Mouse (Mus musculus): ENCODE results near the gene Arl15.

Arl15 gene

GRCm38 (mm10) chr13:113986864-113987562 is 192.7 kb downstream of the Arl15 start:
- no peak for DNase-seq (ENCODE audit: low spot score in 2 of 2)

- DNase-seq (ENCODE audit: low spot score in 2 of 2), result no peak
Observed at GRCm38 (mm10) chr13:113990247-113990646, 195.9 kb downstream of the Arl15 start.

GRCm38 (mm10) chr13:113990701-113991100 is 196.4 kb downstream of the Arl15 start:
- DNase-seq (ENCODE audit: low spot score in 2 of 2), result no peak

DNA sequence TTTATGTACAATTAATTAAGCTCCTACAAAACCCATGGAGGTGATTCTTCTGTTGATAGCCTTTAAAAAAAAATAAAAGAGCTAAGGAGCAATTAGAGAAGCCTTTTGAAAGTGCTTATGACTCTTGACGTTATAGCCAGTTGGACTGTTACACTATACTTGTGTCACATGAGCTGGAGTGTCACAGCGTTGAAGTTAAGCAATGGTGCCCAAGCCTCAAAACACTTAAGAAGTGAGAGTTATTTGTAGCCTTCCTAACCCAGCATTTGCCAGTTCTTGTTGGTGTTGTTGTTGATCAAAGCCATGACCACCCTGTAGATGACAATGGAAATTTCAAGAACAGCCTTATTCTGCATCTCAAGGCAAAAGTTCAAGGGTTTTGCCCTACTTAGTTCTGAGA is 198.8 kb downstream of the Arl15 start:
- DNase-seq (ENCODE audit: low spot score in 2 of 2), result no peak

GRCm38 (mm10) chr13:113994586-113994985 is 200.3 kb downstream of the Arl15 start:
- DNase-seq (ENCODE audit: low spot score in 2 of 2), result no peak

GRCm38 (mm10) chr13:113995490-113996236 is 201.4 kb downstream of the Arl15 start:
- no peak for DNase-seq (ENCODE audit: low spot score in 2 of 2)

GRCm38 (mm10) chr13:113998811-113999210 is 204.5 kb downstream of the Arl15 start:
- DNase-seq (ENCODE audit: low spot score in 2 of 2), result no peak

DNA sequence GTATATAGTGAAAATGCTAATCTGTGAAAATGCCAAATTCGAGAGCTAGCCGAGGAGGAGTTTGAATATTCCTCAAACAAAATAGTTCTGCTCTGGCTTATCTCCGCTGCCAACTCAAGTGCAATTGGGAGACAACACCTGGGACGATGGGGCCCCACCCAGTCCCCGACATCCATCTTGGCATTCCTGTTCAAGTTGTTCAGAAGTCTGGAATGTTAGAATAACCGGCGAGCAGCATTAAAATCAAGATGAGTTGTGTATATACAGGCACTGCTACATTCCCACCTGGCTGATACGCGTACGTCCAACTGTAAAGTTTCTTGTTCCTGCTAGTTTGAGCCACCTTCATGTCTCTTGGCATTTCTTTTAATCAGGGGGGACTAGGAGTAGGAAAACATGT is 209.2 kb downstream of the Arl15 start:
- no peak for DNase-seq (ENCODE audit: low spot score in 2 of 2)

- DNase-seq (ENCODE audit: low spot score in 2 of 2), result no peak
Observed at GRCm38 (mm10) chr13:114004191-114004590, 209.9 kb downstream of the Arl15 start.

GRCm38 (mm10) chr13:114009786-114010185 is 215.5 kb downstream of the Arl15 start:
- no peak for DNase-seq (ENCODE audit: low spot score in 2 of 2)

GRCm38 (mm10) chr13:114010521-114010920 is 216.2 kb downstream of the Arl15 start:
- DNase-seq (ENCODE audit: low spot score in 2 of 2), result no peak

DNA sequence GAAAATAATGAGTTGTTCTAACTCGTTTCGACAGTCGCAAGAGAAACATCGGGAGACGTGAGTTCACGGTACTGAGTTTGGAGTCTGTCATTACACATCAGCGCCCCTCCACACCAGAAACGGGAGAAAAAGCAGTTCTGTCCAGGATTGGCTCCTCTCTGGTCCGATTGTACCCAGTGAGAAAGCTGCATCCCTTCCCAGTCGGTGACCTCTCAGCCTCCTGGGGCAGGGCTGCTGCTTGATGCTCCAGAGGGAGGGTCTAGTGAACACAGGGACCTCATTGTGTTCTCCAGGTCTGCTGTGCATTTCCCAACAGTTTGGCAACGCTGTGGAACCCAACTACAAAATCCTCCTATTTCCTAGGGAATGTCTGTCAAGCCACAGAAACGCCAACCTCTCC is 216.7 kb downstream of the Arl15 start:
- DNase-seq (ENCODE audit: low spot score in 2 of 2), result no peak

DNA sequence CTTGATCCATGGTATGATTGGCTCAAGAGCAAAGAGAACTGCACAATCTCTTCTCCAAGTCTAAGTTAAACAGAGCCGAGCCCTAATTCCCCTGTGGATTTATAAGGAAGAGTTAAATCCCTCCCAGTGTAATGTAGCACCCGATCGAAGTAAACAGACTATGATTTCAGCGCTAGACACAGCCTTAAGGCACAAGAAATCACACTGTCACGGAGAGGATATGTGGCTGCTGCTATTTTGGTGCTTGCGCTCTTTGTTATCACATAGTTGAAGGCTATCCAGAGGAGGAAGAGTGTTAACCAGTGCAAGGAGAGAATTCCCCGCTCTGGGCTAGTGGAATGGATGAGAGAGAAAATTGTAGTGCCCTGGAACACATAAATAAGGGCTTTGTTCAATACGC is 223.6 kb downstream of the Arl15 start:
- no peak for DNase-seq (ENCODE audit: low spot score in 2 of 2)

- DNase-seq (ENCODE audit: low spot score in 2 of 2), result no peak
Observed at GRCm38 (mm10) chr13:114023541-114023940, 229.2 kb downstream of the Arl15 start.

GRCm38 (mm10) chr13:114026306-114026705 is 232.0 kb downstream of the Arl15 start:
- DNase-seq (ENCODE audit: low spot score in 2 of 2), result no peak

- no peak for DNase-seq (ENCODE audit: low spot score in 2 of 2)
Observed at GRCm38 (mm10) chr13:114026751-114027150, 232.4 kb downstream of the Arl15 start.

GRCm38 (mm10) chr13:114048071-114048470 is 253.8 kb downstream of the Arl15 start:
- DNase-seq (ENCODE audit: low spot score in 2 of 2), result no peak

- DNase-seq (ENCODE audit: low spot score in 2 of 2), result no peak
Observed at GRCm38 (mm10) chr13:114048688-114049087, 254.4 kb downstream of the Arl15 start.

DNA sequence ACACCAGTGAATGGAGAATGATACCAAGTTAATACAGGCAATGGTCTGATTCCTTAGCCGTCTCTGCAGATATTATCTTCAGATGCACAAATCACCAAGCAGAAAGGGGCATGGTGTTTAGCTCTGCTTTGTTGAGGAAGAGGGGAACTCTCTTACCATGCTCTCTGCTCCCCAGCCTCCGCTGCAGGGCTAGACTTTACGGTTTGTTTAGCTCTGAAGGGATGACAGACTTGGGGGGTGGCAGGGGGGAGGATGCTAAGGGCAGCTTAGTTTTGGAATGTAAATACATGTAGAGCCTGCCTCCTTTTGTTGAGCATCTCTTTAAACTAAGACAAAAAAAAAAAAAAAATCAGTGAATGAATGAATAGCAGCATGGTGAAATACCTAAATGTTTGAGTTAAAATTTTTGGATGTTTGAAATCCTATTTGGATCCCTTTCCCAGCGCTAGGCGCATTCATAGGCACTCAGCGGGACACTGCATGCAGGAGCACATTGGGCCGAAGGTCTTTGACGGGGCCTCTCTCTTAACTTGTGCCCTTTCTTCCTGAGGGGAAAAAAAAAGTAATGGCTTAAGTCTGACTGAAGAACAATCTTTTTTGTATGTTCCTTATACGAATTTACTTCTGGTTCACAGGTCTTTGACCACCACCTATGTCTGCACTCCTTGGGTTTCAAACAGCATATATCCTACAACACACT is 257.0 kb downstream of the Arl15 start:
- no peak for DNase-seq (ENCODE audit: low spot score in 2 of 2)

DNA sequence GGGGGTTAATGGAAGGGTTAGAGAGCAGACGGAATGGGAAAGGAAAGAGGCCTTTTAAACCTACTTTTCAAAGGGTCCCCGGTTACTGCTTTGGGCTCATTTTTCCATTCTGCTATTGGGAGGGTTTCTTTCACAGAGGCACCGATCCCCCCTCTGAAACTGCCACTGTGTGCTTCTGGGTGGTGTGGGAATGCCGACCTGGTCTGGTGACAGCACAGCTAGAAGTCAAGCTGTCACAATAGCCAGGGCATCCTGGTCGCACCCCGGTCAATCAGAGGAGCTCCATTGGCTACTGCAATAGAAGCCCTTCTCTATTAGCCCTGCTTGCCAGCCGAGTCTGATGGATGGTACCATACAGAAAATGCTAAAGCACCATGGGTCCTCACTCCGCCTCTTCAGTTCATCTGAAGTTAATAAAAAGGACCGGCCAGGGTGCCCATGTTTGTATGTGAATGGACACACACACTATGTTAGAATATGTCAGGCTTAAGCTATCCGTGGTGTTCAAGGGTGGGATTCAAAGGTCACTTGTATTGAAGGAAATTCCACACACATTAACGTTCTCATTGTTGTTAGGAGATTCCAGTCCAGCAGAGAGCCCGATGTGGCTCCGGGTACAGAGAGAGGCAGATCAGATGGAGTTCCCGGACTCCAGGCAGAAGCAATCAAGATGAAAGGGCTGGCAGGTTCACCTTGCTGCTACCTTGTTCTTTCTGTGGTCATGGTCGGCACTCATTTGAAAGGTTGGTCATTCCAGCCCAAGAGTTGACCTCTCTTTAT is 258.3 kb downstream of the Arl15 start:
- DNase-seq (ENCODE audit: low spot score in 2 of 2), result no peak

DNA sequence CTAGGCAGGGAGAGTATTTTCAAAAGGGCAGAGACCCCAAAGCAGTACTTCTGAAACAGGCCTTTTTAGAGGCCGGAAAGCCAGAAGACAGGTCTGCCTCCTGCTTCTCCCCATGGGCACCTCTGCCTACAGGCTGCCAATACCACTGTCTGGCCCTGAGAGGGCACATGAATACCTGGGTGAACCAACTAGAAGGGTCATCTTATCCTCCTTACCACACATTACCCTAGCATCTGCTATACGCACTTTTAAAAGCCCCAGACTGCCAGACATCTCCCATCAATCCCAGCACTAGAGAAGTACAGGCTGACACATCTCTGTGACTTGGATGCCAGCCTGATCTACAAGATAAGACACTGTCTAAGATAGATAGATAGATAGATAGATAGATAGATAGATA is 259.0 kb downstream of the Arl15 start:
- DNase-seq (ENCODE audit: low spot score in 2 of 2), result no peak

GRCm38 (mm10) chr13:114055686-114056085 is 261.4 kb downstream of the Arl15 start:
- no peak for DNase-seq (ENCODE audit: low spot score in 2 of 2)

All from frontal cortex, postnatal 10 days (tissue).